Mouse (Mus musculus): ENCODE results near the gene Ppie. TPM values are rescaled to one million over a fixed set of nuclear protein-coding genes. Genes with fewer than 3 reads are reported as not detected.
"Not testable (repeated sequence)": the region's sequence is repeated elsewhere in the genome, so short reads cannot be mapped to it uniquely, and the experiment has no call there.

Ppie gene
- polyA plus RNA-seq, 1 experiment from 2014 or later: 55.5 TPM

GRCm38 (mm10) chr4:123155004-123155403, 15.3 kb upstream of the Ppie start:
- peak; percentile 56; the same call in 1 of the 2 replicates for ATAC-seq (replicated peaks)
- Histone ChIP-seq H3K9ac (no peak overlapping the region), H3K9me3 (no peaks in the 10 kb centered on the region), H3K4me1 (no peaks in the 10 kb centered on the region), H3K27me3 (replicated peaks) (no peaks in the 10 kb centered on the region; the same call in 1 of the 2 replicates), H3K27ac (no peak overlapping the region), H3K4me3 (no peak overlapping the region), H3K4me2 (no peak overlapping the region), H3K36me3 (replicated peaks) (no peaks in the 10 kb centered on the region)
- WGBS: 30% methylated on average over 4 of the region's 4 CpGs

GRCm38 (mm10) chr4:123152976-123153375, 13.2 kb upstream of the Ppie start:
- H3K36me3 ChIP-seq (replicated peaks): no peaks in the 10 kb centered on the region
- H3K9ac ChIP-seq: no peak overlapping the region
- ATAC-seq (replicated peaks): no peak
- 45% methylated on average over 5 of the region's 5 CpGs for WGBS
- H3K27me3 ChIP-seq (replicated peaks): no peaks in the 10 kb centered on the region; the same call in 1 of the 2 replicates
- no peak overlapping the region for H3K4me3 ChIP-seq
- H3K4me2 ChIP-seq: no peak overlapping the region
- no peaks in the 10 kb centered on the region for H3K4me1 ChIP-seq
- no peak overlapping the region for H3K27ac ChIP-seq
- no peaks in the 10 kb centered on the region for H3K9me3 ChIP-seq

- H3K27me3 ChIP-seq (replicated peaks): no peaks in the 10 kb centered on the region; the same call in 1 of the 2 replicates
- no peaks in the 10 kb centered on the region for H3K36me3 ChIP-seq (replicated peaks)
- H3K27ac ChIP-seq: no peak overlapping the region
- 80% methylated on average over 4 of the region's 4 CpGs for WGBS
- H3K9me3 ChIP-seq: no peaks in the 10 kb centered on the region
- no peaks in the 10 kb centered on the region for H3K4me1 ChIP-seq
- no peak overlapping the region for H3K4me2 ChIP-seq
- H3K4me3 ChIP-seq: no peak overlapping the region
- no peak for ATAC-seq (replicated peaks)
- H3K9ac ChIP-seq: no peak overlapping the region
Measured at GRCm38 (mm10) chr4:123152003-123152402, 12.3 kb upstream of the Ppie start.

- ATAC-seq (replicated peaks): no peak
- 78% methylated on average over 5 of the region's 5 CpGs for WGBS
Measured at GRCm38 (mm10) chr4:123147446-123148150, 7.8 kb upstream of the Ppie start.

GRCm38 (mm10) chr4:123137551-123137950, 2.2 kb downstream of the Ppie start:
- Histone ChIP-seq H3K27ac (no peak overlapping the region), H3K27me3 (replicated peaks) (no peaks in the 10 kb centered on the region), H3K4me3 (no peak overlapping the region), H3K36me3 (replicated peaks) (peaks cover 12% of the 10 kb centered on the region), H3K4me2 (no peak overlapping the region), H3K9me3 (no peaks in the 10 kb centered on the region), H3K9ac (no peak overlapping the region), H3K4me1 (peaks cover 17% of the 10 kb centered on the region)
- WGBS: 89% methylated on average over 3 of the region's 3 CpGs
- ATAC-seq (replicated peaks): no peak

More at GRCm38 (mm10) chr4:123147446-123148150, 7.8 kb upstream of the Ppie start:
- Histone ChIP-seq H3K9ac (no peak overlapping the region), H3K4me2 (no peak overlapping the region), H3K4me3 (no peak overlapping the region), H3K36me3 (replicated peaks) (no peaks in the 10 kb centered on the region), H3K9me3 (no peaks in the 10 kb centered on the region), H3K27ac (no peak overlapping the region), H3K4me1 (no peaks in the 10 kb centered on the region), H3K27me3 (replicated peaks) (peaks cover 4% of the 10 kb centered on the region; the same call in 1 of the 2 replicates)

- Histone ChIP-seq H3K27me3 (replicated peaks) (no peaks in the 10 kb centered on the region), H3K4me3 (no peak overlapping the region), H3K4me1 (no peaks in the 10 kb centered on the region), H3K27ac (no peak overlapping the region), H3K4me2 (no peak overlapping the region), H3K9ac (no peak overlapping the region), H3K36me3 (replicated peaks) (peaks cover 33% of the 10 kb centered on the region; the same call in 1 of the 2 replicates), H3K9me3 (no peaks in the 10 kb centered on the region)
- no peak for ATAC-seq (replicated peaks)
- 92% methylated on average over 4 of the region's 4 CpGs for WGBS
Measured at GRCm38 (mm10) chr4:123127051-123127450, 12.7 kb downstream of the Ppie start.

- WGBS: 95% methylated on average over 7 of the region's 7 CpGs
- peaks cover 33% of the 10 kb centered on the region; the same call in 1 of the 2 replicates for H3K36me3 ChIP-seq (replicated peaks)
- ATAC-seq (replicated peaks): no peak
Measured at GRCm38 (mm10) chr4:123126626-123127025, 13.1 kb downstream of the Ppie start.

GRCm38 (mm10) chr4:123121286-123121685, 18.5 kb downstream of the Ppie start:
- H3K9me3 ChIP-seq: no peaks in the 10 kb centered on the region
- no peak overlapping the region for H3K27ac ChIP-seq
- ATAC-seq (replicated peaks): no peak
- 84% methylated on average over 2 of the region's 2 CpGs for WGBS
- 0 out of 2 replicates have a peak, but pooled peaks cover 5% of the 10 kb centered on the region for H3K36me3 ChIP-seq (replicated peaks)
- H3K27me3 ChIP-seq (replicated peaks): 0 out of 2 replicates have a peak, but pooled peaks cover 4% of the 10 kb centered on the region
- H3K9ac ChIP-seq: no peak overlapping the region
- H3K4me3 ChIP-seq: no peak overlapping the region
- H3K4me1 ChIP-seq: no peaks in the 10 kb centered on the region
- no peak overlapping the region for H3K4me2 ChIP-seq

More at GRCm38 (mm10) chr4:123126626-123127025, 13.1 kb downstream of the Ppie start:
- H3K27ac ChIP-seq: no peak overlapping the region
- H3K27me3 ChIP-seq (replicated peaks): no peaks in the 10 kb centered on the region
- H3K4me3 ChIP-seq: no peak overlapping the region
- no peaks in the 10 kb centered on the region for H3K4me1 ChIP-seq
- H3K9me3 ChIP-seq: no peaks in the 10 kb centered on the region
- no peak overlapping the region for H3K9ac ChIP-seq
- no peak overlapping the region for H3K4me2 ChIP-seq

- not testable (repeated sequence) for H3K36me3 ChIP-seq (replicated peaks); H3K27me3 ChIP-seq (replicated peaks); H3K9me3 ChIP-seq; H3K4me1 ChIP-seq; H3K9ac ChIP-seq; H3K27ac ChIP-seq
- peak overlapping the region; percentile 58 for H3K4me2 ChIP-seq
- H3K4me3 ChIP-seq: peak overlapping the region; percentile 40
- peak; percentile 86 for ATAC-seq (replicated peaks)
- 28% methylated on average over 25 of the region's 42 CpGs for WGBS
Measured at GRCm38 (mm10) chr4:123116640-123117039, 23.1 kb downstream of the Ppie start.

- no peaks in the 10 kb centered on the region for H3K4me1 ChIP-seq
- H3K36me3 ChIP-seq (replicated peaks): no peaks in the 10 kb centered on the region
- H3K27ac ChIP-seq: no peak within 1 kb of the TSS
- 0 out of 2 replicates have a peak, but pooled peaks cover 4% of the 10 kb centered on the region for H3K27me3 ChIP-seq (replicated peaks)
- ATAC-seq (replicated peaks): peak; percentile 47
- H3K9ac ChIP-seq: peak within 1 kb of the TSS; percentile 32; the same call in 1 of the 2 replicates
- H3K4me3 ChIP-seq: peak within 1 kb of the TSS; percentile 40
- WGBS: 14% methylated on average over 22 of the region's 22 CpGs
- no peaks in the 10 kb centered on the region for H3K9me3 ChIP-seq
- H3K4me2 ChIP-seq: peak within 1 kb of the TSS; percentile 58
Measured at GRCm38 (mm10) chr4:123116011-123116410, 23.7 kb downstream of the Ppie start, which contains the start of gene Oxct2b. Gene Oxct2b (plus strand): TSS chr4:123116266.

- not testable (repeated sequence) for H3K27me3 ChIP-seq (replicated peaks); ATAC-seq (replicated peaks); H3K4me3 ChIP-seq; H3K9ac ChIP-seq; H3K9me3 ChIP-seq; H3K4me2 ChIP-seq; H3K27ac ChIP-seq; H3K36me3 ChIP-seq (replicated peaks); H3K4me1 ChIP-seq
- 88% methylated on average over 4 of the region's 4 CpGs for WGBS
Measured at GRCm38 (mm10) chr4:123114651-123115050, 25.1 kb downstream of the Ppie start.

- no peak overlapping the region for H3K9ac ChIP-seq
- 83% methylated on average over 8 of the region's 8 CpGs for WGBS
- no peak for ATAC-seq (replicated peaks)
Measured at GRCm38 (mm10) chr4:123112216-123112764, 27.5 kb downstream of the Ppie start.

More at GRCm38 (mm10) chr4:123112216-123112764, 27.5 kb downstream of the Ppie start:
- H3K9me3 ChIP-seq: no peaks in the 10 kb centered on the region
- no peaks in the 10 kb centered on the region for H3K27me3 ChIP-seq (replicated peaks)
- H3K4me3 ChIP-seq: no peak overlapping the region
- H3K4me1 ChIP-seq: no peaks in the 10 kb centered on the region
- H3K4me2 ChIP-seq: no peak overlapping the region
- H3K36me3 ChIP-seq (replicated peaks): no peaks in the 10 kb centered on the region
- no peak overlapping the region for H3K27ac ChIP-seq
